22 mouse cellular contexts compared by ENCODE assay signal in the genomic region with DNA sequence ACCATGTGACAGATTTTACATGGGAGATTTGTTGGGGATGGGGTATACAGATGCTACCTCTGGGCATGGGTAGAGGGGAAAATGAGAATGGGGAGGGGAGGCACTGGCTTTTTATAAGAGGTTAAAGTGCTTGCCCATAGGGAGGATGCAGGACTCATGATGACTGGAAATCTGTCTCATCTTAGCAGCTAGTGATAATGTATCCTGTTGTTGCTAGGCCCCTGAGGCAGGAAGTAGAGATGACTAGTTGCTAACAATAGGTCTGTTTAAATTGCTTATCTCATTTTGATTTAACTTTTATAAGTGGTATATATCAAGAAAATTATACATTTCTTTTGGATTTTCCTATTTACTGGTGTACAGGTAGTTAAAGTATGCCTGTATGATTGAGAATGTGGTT. TPM values are rescaled to one million over a fixed set of nuclear protein-coding genes. Genes with fewer than 3 reads are reported as not detected.
A peak's percentile ranks its signal among the peaks of the same experiment; 100 is the strongest.
DNase-seq lines count a peak whose midpoint lies in the region; ATAC-seq lines count a peak whose summit lies in the region.
"Had no signal": no experiment of that assay in that cellular context is flagged by ENCODE, and none has a peak within 500 bp of the region (broad histone marks: within the 10 kb centered on the region; RNA-seq: fewer than 3 reads in every experiment).

No protein-coding gene starts in this region.

- no peaks in the 10 kb centered on the region for H3K27me3 ChIP-seq in midbrain, embryonic 11.5 days (ENCODE audit: control insufficient read depth, insufficient read depth, low read length)
- H3K27me3 ChIP-seq: CH12.LX; embryonic facial prominence, embryonic 12.5 days; forebrain, embryonic 13.5 days; forebrain, embryonic 15.5 days; Patski had no signal

- H3K4me3 ChIP-seq in midbrain, embryonic 11.5 days (ENCODE audit: low read depth, low read length) = no peak overlapping the region
- H3K4me3 ChIP-seq: embryonic facial prominence, embryonic 10.5 days; embryonic facial prominence, embryonic 12.5 days; forebrain, embryonic 13.5 days; forebrain, embryonic 15.5 days had no signal

- no peak overlapping the region for H3K27ac ChIP-seq in midbrain, embryonic 11.5 days (ENCODE audit: low read depth, low read length)
- H3K27ac ChIP-seq: embryonic facial prominence, embryonic 10.5 days; embryonic facial prominence, embryonic 12.5 days; forebrain, embryonic 13.5 days; forebrain, embryonic 15.5 days had no signal

- H3K9ac ChIP-seq in midbrain, embryonic 11.5 days (ENCODE audit: low read length) = no peak overlapping the region
- H3K9ac ChIP-seq: embryonic facial prominence, embryonic 12.5 days; forebrain, embryonic 13.5 days; forebrain, embryonic 15.5 days; forebrain, postnatal 0 days had no signal

- no peaks in the 10 kb centered on the region; the same call in 1 of the 2 replicates for H3K36me3 ChIP-seq in midbrain, embryonic 11.5 days (ENCODE audit: control insufficient read depth, insufficient read depth, low read length)

- ATAC-seq in activated CD4-positive, CD25-positive, alpha-beta regulatory T cell, adult 4 months = peak; percentile 94
- ATAC-seq in inflammation-experienced regulatory T-cells, adult 6 months = peak; percentile 90
- no peak for ATAC-seq in midbrain, embryonic 11.5 days (ENCODE audit: low FRiP score)
- ATAC-seq: forebrain, embryonic 13.5 days; forebrain, embryonic 15.5 days; forebrain, postnatal 0 days; Patski had no signal

- no peaks in the 10 kb centered on the region for H3K4me1 ChIP-seq in midbrain, embryonic 11.5 days (ENCODE audit: control insufficient read depth, insufficient read depth, low read length)
- H3K4me1 ChIP-seq: embryonic facial prominence, embryonic 10.5 days; embryonic facial prominence, embryonic 12.5 days; forebrain, embryonic 13.5 days; forebrain, embryonic 15.5 days had no signal

- peak; percentile 36 for DNase-seq in CD4-positive, CD25-positive, alpha-beta regulatory T cell, adult 2 months (ENCODE audit: low read depth, low spot score)
- DNase-seq in midbrain, embryonic 11.5 days (ENCODE audit: low spot score, missing footprints) = no peak
- DNase-seq in urinary bladder, postnatal 14 days (ENCODE audit: low spot score) = no peak
- no peak for DNase-seq in layer of hippocampus, adult 8-10 months (ENCODE audit: low spot score in 2 of 2)
- DNase-seq: adrenal gland, adult 2 months; adrenal gland, postnatal 10 days; adrenal gland, postnatal 36 days; cerebellum, adult 11-12 months; cerebellum, adult 2 months; cerebellum, adult 9-10 months; cerebellum, postnatal 10 days; cerebellum, postnatal 25 days; forebrain, postnatal 0 days had no signal

- no peaks in the 10 kb centered on the region for H3K9me3 ChIP-seq in midbrain, embryonic 11.5 days (ENCODE audit: control insufficient read depth, low read length)
- H3K9me3 ChIP-seq: embryonic facial prominence, embryonic 10.5 days; embryonic facial prominence, embryonic 12.5 days; forebrain, embryonic 13.5 days; forebrain, embryonic 15.5 days; G1E had no signal

- H3K4me2 ChIP-seq in midbrain, embryonic 11.5 days = no peak overlapping the region
- H3K4me2 ChIP-seq: embryonic facial prominence, embryonic 12.5 days; forebrain, embryonic 13.5 days; forebrain, embryonic 15.5 days had no signal

RNA-seq across cellular contexts. Expression of gene Depdc1a, which starts 13.7 kb away (rescaled TPM):
- 10 to 100 TPM in 1 of 2 experiments, 1 to 10 TPM in 1; 7.1 to 11.6 TPM for polyA plus RNA-seq in activated CD4-positive, CD25-positive, alpha-beta regulatory T cell, adult 4 months (2017; shearing (Covaris generic))
- polyA plus RNA-seq in inflammation-experienced regulatory T-cells, adult 6 months (2017; shearing (Covaris generic)) = 10 to 100 TPM in 1 of 3 experiments, 1 to 10 TPM in 2; 1.7 to 40.0 (median 1.9) TPM
- 33.6 and 34.2 TPM in 2 replicates for polyA plus RNA-seq in midbrain, embryonic 11.5 days (2014; fragmentation: Nextera tagmentation; extraction: Ambion mirVana)
- total RNA-seq in layer of hippocampus, adult 8-10 months (2022) = not detected
- polyA plus RNA-seq: adrenal gland, adult 2 months had no signal
